1 mouse cellular context compared by ENCODE assay signal in the genomic region with DNA sequence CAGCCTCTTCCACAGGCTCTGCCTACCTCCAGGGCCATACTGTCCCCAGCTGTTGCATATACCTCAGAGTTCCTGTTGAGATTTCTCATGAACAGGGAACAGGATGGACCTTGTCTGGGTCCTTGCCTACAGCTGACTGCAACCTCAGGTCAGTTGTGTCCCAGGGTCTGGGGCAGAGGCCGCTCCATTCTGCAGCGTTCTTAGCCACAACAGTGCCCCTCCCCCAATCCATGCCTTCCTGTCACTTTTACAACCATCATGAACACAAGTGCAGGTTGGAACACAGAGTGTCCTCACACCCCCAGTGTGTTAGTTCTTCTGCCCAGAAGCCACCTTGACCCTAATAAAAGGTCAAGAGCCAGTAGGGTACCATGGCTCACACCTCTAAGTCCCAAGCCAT.
TF ChIP-seq lines count a peak whose summit lies in the region.

No protein-coding gene starts in this region.

TF ChIP-seq in myocyte, 11 proteins besides CTCF, POLR2A, EP300 and RAD21:
- no peak for TF ChIP-seq MYOG (IDR thresholded peaks at IDR 0.05; ENCODE audit: control insufficient read depth in 1 of 3, insufficient read depth in 1 of 3, insufficient read length in 2 of 3, low read depth in 2 of 3)
- no peak for TF ChIP-seq USF1 (IDR thresholded peaks at IDR 0.05; ENCODE audit: low read depth)
- TF ChIP-seq TCF3 (IDR thresholded peaks at IDR 0.05; ENCODE audit: insufficient read length, low read depth) = no peak
- TF ChIP-seq TCF12 (IDR thresholded peaks at IDR 0.05; ENCODE audit: insufficient read depth, poor library complexity, severe bottlenecking) = no peak
- TF ChIP-seq MAX (IDR thresholded peaks at IDR 0.05; ENCODE audit: low read depth) = no peak
- TF ChIP-seq SRF (IDR thresholded peaks at IDR 0.05; ENCODE audit: control insufficient read depth, insufficient read length, low read depth) = no peak
- no peak for TF ChIP-seq E2F4 (IDR thresholded peaks at IDR 0.05; ENCODE audit: insufficient read depth)
- TF ChIP-seq REST (IDR thresholded peaks at IDR 0.05; ENCODE audit: insufficient read depth, insufficient read length) = no peak
TF ChIP-seq in myocyte: peak in this region for 0.
